Comparison of ENCODE assay signal across 8 mouse cellular contexts in genomic region chr11:118197508-118198295, GRCm38 (mm10). TPM values are rescaled to one million over a fixed set of nuclear protein-coding genes. Genes with fewer than 3 reads are reported as not detected.
A peak's percentile ranks its signal among the peaks of the same experiment; 100 is the strongest.
DNase-seq lines count a peak whose midpoint lies in the region; ATAC-seq and TF ChIP-seq lines count a peak whose summit lies in the region.

No protein-coding gene starts in this region.

- H3K4me2 ChIP-seq in intestine, embryonic 14.5 days (ENCODE audit: low read length): peak overlapping the region; percentile 29; the same call in 1 of the 2 replicates
- no peak overlapping the region for H3K4me2 ChIP-seq in intestine, postnatal 0 days (replicated peaks; ENCODE audit: low read depth)
- peak overlapping the region; percentile 5 for H3K4me2 ChIP-seq in heart, embryonic 11.5 days

- H3K4me3 ChIP-seq in intestine, embryonic 14.5 days (ENCODE audit: low read depth, low read length): no peak overlapping the region
- H3K4me3 ChIP-seq in intestine, postnatal 0 days (ENCODE audit: low read depth, low read length): no peak overlapping the region
- no peak overlapping the region for H3K4me3 ChIP-seq in heart, embryonic 11.5 days (ENCODE audit: low read depth, low read length)

- H3K4me1 ChIP-seq in intestine, embryonic 14.5 days (replicated peaks; ENCODE audit: control insufficient read depth, insufficient read depth, low read length): peaks cover 64% of the 10 kb centered on the region
- peaks cover 33% of the 10 kb centered on the region for H3K4me1 ChIP-seq in intestine, postnatal 0 days (replicated peaks; ENCODE audit: control insufficient read depth, insufficient read depth, low read length)
- H3K4me1 ChIP-seq in heart, embryonic 11.5 days (ENCODE audit: control insufficient read depth, insufficient read depth, low read length): peaks cover 81% of the 10 kb centered on the region

- 34% methylated on average over 13 of the region's 13 CpGs for WGBS in intestine, embryonic 14.5 days
- 50% methylated on average over 13 of the region's 13 CpGs for WGBS in intestine, postnatal 0 days
- 38% methylated on average over 13 of the region's 13 CpGs for WGBS in heart, embryonic 11.5 days (ENCODE audit: insufficient replicate concordance)

- no peaks in the 10 kb centered on the region for H3K9me3 ChIP-seq in intestine, embryonic 14.5 days (ENCODE audit: control insufficient read depth, low read length)
- no peaks in the 10 kb centered on the region for H3K9me3 ChIP-seq in intestine, postnatal 0 days (ENCODE audit: control insufficient read depth)
- H3K9me3 ChIP-seq in heart, embryonic 11.5 days (replicated peaks; ENCODE audit: control insufficient read depth, low read length): no peaks in the 10 kb centered on the region

- 0 out of 2 replicates have a peak, but pooled peaks cover 5% of the 10 kb centered on the region for H3K36me3 ChIP-seq in intestine, embryonic 14.5 days (ENCODE audit: control insufficient read depth, insufficient read depth, low read length)
- H3K36me3 ChIP-seq in intestine, postnatal 0 days (ENCODE audit: control insufficient read depth, insufficient read depth): no peaks in the 10 kb centered on the region
- 0 out of 2 replicates have a peak, but pooled peaks cover 3% of the 10 kb centered on the region for H3K36me3 ChIP-seq in heart, embryonic 11.5 days (ENCODE audit: control insufficient read depth, insufficient read depth, low read length)

- no peaks in the 10 kb centered on the region for H3K27me3 ChIP-seq in intestine, embryonic 14.5 days (replicated peaks; ENCODE audit: control insufficient read depth, insufficient read depth, low read length)
- no peaks in the 10 kb centered on the region for H3K27me3 ChIP-seq in intestine, postnatal 0 days (replicated peaks; ENCODE audit: control insufficient read depth, insufficient read depth, low read length)
- no peaks in the 10 kb centered on the region for H3K27me3 ChIP-seq in heart, embryonic 11.5 days (ENCODE audit: control insufficient read depth, insufficient read depth, low read length)

- peak overlapping the region; percentile 11; the same call in 1 of the 2 replicates for H3K9ac ChIP-seq in intestine, embryonic 14.5 days (ENCODE audit: low read length)
- H3K9ac ChIP-seq in intestine, postnatal 0 days (ENCODE audit: low read depth, low read length): no peak overlapping the region
- no peak overlapping the region; the same call in 1 of the 2 replicates for H3K9ac ChIP-seq in heart, embryonic 11.5 days (ENCODE audit: low read depth, low read length)

- peak overlapping the region; percentile 27; the same call in 1 of the 2 replicates for H3K27ac ChIP-seq in intestine, embryonic 14.5 days (ENCODE audit: low read depth)
- no peak overlapping the region for H3K27ac ChIP-seq in intestine, postnatal 0 days (ENCODE audit: low read depth, low read length)
- 0 out of 2 replicates have a peak overlapping the region, but pooled peaks have one; percentile 2 for H3K27ac ChIP-seq in heart, embryonic 11.5 days (ENCODE audit: low read depth, low read length)

- DNase-seq in intestine, embryonic 14.5 days (ENCODE audit: low spot score): no peak
- DNase-seq in cerebellum, postnatal 36 days: peak; percentile 86 to 87
- peak; percentile 64 for DNase-seq in kidney, postnatal 14 days
- DNase-seq in lung, postnatal 14 days: peak; percentile 41
- DNase-seq in right cerebral cortex, postnatal 36 days (ENCODE audit: low spot score in 2 of 2): peak; percentile 59 to 66

- no peak for ATAC-seq in intestine, embryonic 14.5 days (replicated peaks; ENCODE audit: low FRiP score, low TSS enrichment, low read depth)
- ATAC-seq in intestine, postnatal 0 days: no peak
- ATAC-seq in heart, embryonic 11.5 days (replicated peaks; ENCODE audit: insufficient number of reproducible peaks, low FRiP score, low TSS enrichment): no peak
- no peak for ATAC-seq in monocyte, adult 5-6 weeks (replicated peaks; ENCODE audit: insufficient number of reproducible peaks, low FRiP score, low TSS enrichment, poor library complexity, severe bottlenecking)

- no peak for TF ChIP-seq CTCF in intestine, postnatal 0 days (IDR thresholded peaks at IDR 0.05; ENCODE audit: low read depth)

RNA-seq across cellular contexts. Expression of gene Cyth1, which starts 50.7 kb away (rescaled TPM):
- 8.3 and 9.3 TPM in 2 replicates for polyA plus RNA-seq in intestine, embryonic 14.5 days (2014; fragmentation: Nextera tagmentation; extraction: Ambion mirVana)
- 9.5 and 10.9 TPM in 2 replicates for polyA plus RNA-seq in intestine, postnatal 0 days (2015; fragmentation: Nextera tagmentation; extraction: Ambion mirVana)
- 10.6 and 12.7 TPM in 2 replicates for polyA plus RNA-seq in heart, embryonic 11.5 days (2014; fragmentation: Nextera tagmentation; extraction: Ambion mirVana)
- total RNA-seq in monocyte, adult 5-6 weeks (2017): 110 to 193 TPM (median 136 TPM) in 3 replicates
